Mouse (Mus musculus) forebrain, embryonic 15.5 days (tissue): Measurements from ENCODE around the gene Cntnap1. TPM values are rescaled to one million over a fixed set of nuclear protein-coding genes. Genes with fewer than 3 reads are reported as not detected.
"Not testable (repeated sequence)": the region's sequence is repeated elsewhere in the genome, so short reads cannot be mapped to it uniquely, and the experiment has no call there.

Source experiments
- ATAC-seq: fragments of 200-750 bp; cut with Nextera tagmentation; replicated peaks from 2 replicates; pipeline ENCODE4 v1.8.0; 2017; ENCODE audit warnings: mild to moderate bottlenecking, moderate TSS enrichment, moderate library complexity
- H3K27ac ChIP-seq: fragments of 300-500 bp; sonication (generic); replicated peaks from 2 replicates; pipeline ENCODE4 v1.5.1; 2015; ENCODE audit warnings: mild to moderate bottlenecking, inconsistent platforms
- H3K27me3 ChIP-seq: fragments of 300-500 bp; sonication (generic); 2 replicates; pipeline ENCODE4 v1.6.1; 2015; ENCODE audit warnings: inconsistent platforms
- H3K36me3 ChIP-seq: fragments of 300-500 bp; sonication (generic); 2 replicates; pipeline ENCODE4 v1.6.1; 2015; ENCODE audit warnings: mild to moderate bottlenecking, inconsistent platforms
- H3K4me1 ChIP-seq: fragments of 300-500 bp; sonication (generic); 2 replicates; pipeline ENCODE4 v1.6.1; 2015; ENCODE audit warnings: inconsistent platforms
- H3K4me2 ChIP-seq: fragments of 300-500 bp; sonication (generic); replicated peaks from 2 replicates; pipeline ENCODE4 v1.6.1; 2015; ENCODE audit warnings: mild to moderate bottlenecking, inconsistent platforms
- H3K4me3 ChIP-seq: fragments of 300-500 bp; sonication (generic); 2 replicates; pipeline ENCODE4 v1.5.1; 2015; ENCODE audit warnings: mild to moderate bottlenecking, inconsistent platforms
- H3K9ac ChIP-seq: fragments of 300-500 bp; sonication (generic); replicated peaks from 2 replicates; pipeline ENCODE4 v1.6.1; 2015; ENCODE audit warnings: mild to moderate bottlenecking, inconsistent platforms
- H3K9me3 ChIP-seq: fragments of 300-500 bp; sonication (generic); 2 replicates; pipeline ENCODE4 v1.6.1; 2016; ENCODE audit warnings: inconsistent platforms
- WGBS: fragments of 180-500 bp; shearing (Covaris S2); methylation state at CpG from one replicate; pipeline ENCODE4 v1.1.7; 2015; ENCODE audit warnings: mixed read lengths; 5-methylcytosine and 5-hydroxymethylcytosine counted together
- polyA plus RNA-seq: library from polyadenylated mRNA; unstranded; fragments of >200 nt; fragmentation: Nextera tagmentation; extraction: Ambion mirVana; gene quantifications from 2 replicates; pipeline ENCODE4 v1.2.1, GENCODE M21; 2015

Gene Cntnap1
- polyA plus RNA-seq, 1 experiment from 2014 or later, result 0.98 TPM

GRCm38 (mm10) chr11:101155151-101155550 lies 15.2 kb upstream of the Cntnap1 start:
- H3K4me3 ChIP-seq, result no peak overlapping the region
- WGBS, result 78% methylated on average over 6 of the region's 6 CpGs
- no peak overlapping the region for H3K9ac ChIP-seq
- peak overlapping the region; percentile 86; the same call in 1 of the 2 replicates for H3K27ac ChIP-seq
- H3K9me3 ChIP-seq, result no peaks in the 10 kb centered on the region
- peaks cover 12% of the 10 kb centered on the region for H3K4me1 ChIP-seq
- ATAC-seq, result no peak
- no peaks in the 10 kb centered on the region for H3K36me3 ChIP-seq
- no peak overlapping the region for H3K4me2 ChIP-seq
- H3K27me3 ChIP-seq, result peaks cover 7% of the 10 kb centered on the region; the same call in 1 of the 2 replicates

- H3K9ac ChIP-seq, result peak within 1 kb of the TSS; percentile 77
- WGBS, result 2% methylated on average over 36 of the region's 36 CpGs
- ATAC-seq, result peak; percentile 93
- peaks cover 7% of the 10 kb centered on the region; the same call in 1 of the 2 replicates for H3K27me3 ChIP-seq
- H3K9me3 ChIP-seq, result no peaks in the 10 kb centered on the region
- peak within 1 kb of the TSS; percentile 51 for H3K4me3 ChIP-seq
- H3K36me3 ChIP-seq, result no peaks in the 10 kb centered on the region
- peak within 1 kb of the TSS; percentile 80 for H3K4me2 ChIP-seq
- peaks cover 12% of the 10 kb centered on the region for H3K4me1 ChIP-seq
- H3K27ac ChIP-seq, result peak within 1 kb of the TSS; percentile 86
These were observed 14.5 kb upstream of the Cntnap1 start, which contains the start of gene Tubg2 for GRCm38 (mm10) chr11:101155728-101156371. Gene Tubg2, plus strand, starts transcription at chr11:101155907.

GRCm38 (mm10) chr11:101160151-101160550 lies 10.2 kb upstream of the Cntnap1 start:
- H3K9ac ChIP-seq, H3K27ac ChIP-seq, ATAC-seq, H3K36me3 ChIP-seq, H3K4me2 ChIP-seq, H3K9me3 ChIP-seq, H3K4me3 ChIP-seq: not testable (repeated sequence)
- 83% methylated on average over 10 of the region's 10 CpGs for WGBS
- H3K4me1 ChIP-seq, result peaks cover 21% of the 10 kb centered on the region
- H3K27me3 ChIP-seq, result peaks cover 37% of the 10 kb centered on the region

- not testable (repeated sequence) for H3K9ac ChIP-seq, H3K27ac ChIP-seq, H3K4me3 ChIP-seq, H3K4me2 ChIP-seq, H3K9me3 ChIP-seq, H3K36me3 ChIP-seq, ATAC-seq
- Histone ChIP-seq H3K27me3 (peaks cover 44% of the 10 kb centered on the region), H3K4me1 (peaks cover 15% of the 10 kb centered on the region)
- 78% methylated on average over 8 of the region's 8 CpGs for WGBS
These were observed 9.3 kb upstream of the Cntnap1 start for GRCm38 (mm10) chr11:101160981-101161505.

- H3K4me3 ChIP-seq, result no peak overlapping the region
- 87% methylated on average over 15 of the region's 15 CpGs for WGBS
- H3K9me3 ChIP-seq, result no peaks in the 10 kb centered on the region
- H3K4me1 ChIP-seq, result peaks cover 10% of the 10 kb centered on the region
- H3K9ac ChIP-seq, result no peak overlapping the region
- 0 out of 2 replicates have a peak, but pooled peaks cover 5% of the 10 kb centered on the region for H3K36me3 ChIP-seq
- no peak overlapping the region for H3K4me2 ChIP-seq
- no peak for ATAC-seq
- peaks cover 49% of the 10 kb centered on the region for H3K27me3 ChIP-seq
- H3K27ac ChIP-seq, result no peak overlapping the region
These were observed 8.8 kb upstream of the Cntnap1 start for GRCm38 (mm10) chr11:101161551-101161950.

- H3K36me3 ChIP-seq, result 0 out of 2 replicates have a peak, but pooled peaks cover 5% of the 10 kb centered on the region
- H3K4me1 ChIP-seq, result peaks cover 9% of the 10 kb centered on the region
- no peaks in the 10 kb centered on the region for H3K9me3 ChIP-seq
- WGBS, result 68% methylated on average over 5 of the region's 5 CpGs
- no peak for ATAC-seq
- H3K4me3 ChIP-seq, result no peak overlapping the region
- no peak overlapping the region for H3K9ac ChIP-seq
- H3K27ac ChIP-seq, result no peak overlapping the region
- no peak overlapping the region for H3K4me2 ChIP-seq
- H3K27me3 ChIP-seq, result peaks cover 56% of the 10 kb centered on the region
These were observed 8.0 kb upstream of the Cntnap1 start for GRCm38 (mm10) chr11:101162301-101162700.

GRCm38 (mm10) chr11:101162772-101163171 lies 7.6 kb upstream of the Cntnap1 start:
- no peaks in the 10 kb centered on the region for H3K9me3 ChIP-seq
- H3K4me1 ChIP-seq, result peaks cover 9% of the 10 kb centered on the region
- H3K4me2 ChIP-seq, result no peak overlapping the region
- WGBS, result 59% methylated on average over 5 of the region's 5 CpGs
- no peak overlapping the region for H3K27ac ChIP-seq
- no peak for ATAC-seq
- 0 out of 2 replicates have a peak, but pooled peaks cover 5% of the 10 kb centered on the region for H3K36me3 ChIP-seq
- H3K27me3 ChIP-seq, result peaks cover 59% of the 10 kb centered on the region
- H3K4me3 ChIP-seq, result no peak overlapping the region
- H3K9ac ChIP-seq, result no peak overlapping the region

GRCm38 (mm10) chr11:101163476-101164350 lies 6.6 kb upstream of the Cntnap1 start:
- ATAC-seq, result no peak
- 24% methylated on average over 49 of the region's 49 CpGs for WGBS
- Histone ChIP-seq H3K4me3 (peak overlapping the region; percentile 29), H3K4me1 (peaks cover 11% of the 10 kb centered on the region), H3K27me3 (peaks cover 64% of the 10 kb centered on the region), H3K9me3 (no peaks in the 10 kb centered on the region), H3K9ac (0 out of 2 replicates have a peak overlapping the region, but pooled peaks have one; percentile 10), H3K27ac (no peak overlapping the region), H3K4me2 (peak overlapping the region; percentile 37), H3K36me3 (0 out of 2 replicates have a peak, but pooled peaks cover 5% of the 10 kb centered on the region)

- peak overlapping the region; percentile 37 for H3K4me2 ChIP-seq
- peaks cover 70% of the 10 kb centered on the region for H3K27me3 ChIP-seq
- H3K27ac ChIP-seq, result no peak overlapping the region
- H3K9ac ChIP-seq, result peak overlapping the region; percentile 15; the same call in 1 of the 2 replicates
- 0 out of 2 replicates have a peak, but pooled peaks cover 5% of the 10 kb centered on the region for H3K36me3 ChIP-seq
- no peak for ATAC-seq
- peak overlapping the region; percentile 29 for H3K4me3 ChIP-seq
- peaks cover 17% of the 10 kb centered on the region for H3K4me1 ChIP-seq
- 10% methylated on average over 21 of the region's 21 CpGs for WGBS
- no peaks in the 10 kb centered on the region for H3K9me3 ChIP-seq
These were observed 6.0 kb upstream of the Cntnap1 start for GRCm38 (mm10) chr11:101164351-101164665.

- Histone ChIP-seq H3K27ac (no peak overlapping the region), H3K4me3 (peak overlapping the region; percentile 29; the same call in 1 of the 2 replicates), H3K27me3 (peaks cover 76% of the 10 kb centered on the region), H3K9me3 (no peaks in the 10 kb centered on the region), H3K4me2 (no peak overlapping the region), H3K36me3 (0 out of 2 replicates have a peak, but pooled peaks cover 5% of the 10 kb centered on the region), H3K4me1 (peaks cover 23% of the 10 kb centered on the region), H3K9ac (peak overlapping the region; percentile 15; the same call in 1 of the 2 replicates)
- no peak for ATAC-seq
- WGBS, result 19% methylated on average over 35 of the region's 35 CpGs
These were observed 5.4 kb upstream of the Cntnap1 start for GRCm38 (mm10) chr11:101164677-101165580.

- H3K9ac ChIP-seq, result no peak overlapping the region
- H3K27me3 ChIP-seq, result peaks cover 76% of the 10 kb centered on the region
- no peaks in the 10 kb centered on the region for H3K9me3 ChIP-seq
- H3K4me3 ChIP-seq, result no peak overlapping the region
- ATAC-seq, result no peak
- 0 out of 2 replicates have a peak, but pooled peaks cover 5% of the 10 kb centered on the region for H3K36me3 ChIP-seq
- no peak overlapping the region for H3K4me2 ChIP-seq
- peaks cover 34% of the 10 kb centered on the region for H3K4me1 ChIP-seq
- H3K27ac ChIP-seq, result no peak overlapping the region
- WGBS, result 49% methylated on average over 14 of the region's 14 CpGs
These were observed 4.0 kb upstream of the Cntnap1 start for GRCm38 (mm10) chr11:101166357-101166756.
